9 mouse cellular contexts compared by ENCODE assay signal in the genomic region with DNA sequence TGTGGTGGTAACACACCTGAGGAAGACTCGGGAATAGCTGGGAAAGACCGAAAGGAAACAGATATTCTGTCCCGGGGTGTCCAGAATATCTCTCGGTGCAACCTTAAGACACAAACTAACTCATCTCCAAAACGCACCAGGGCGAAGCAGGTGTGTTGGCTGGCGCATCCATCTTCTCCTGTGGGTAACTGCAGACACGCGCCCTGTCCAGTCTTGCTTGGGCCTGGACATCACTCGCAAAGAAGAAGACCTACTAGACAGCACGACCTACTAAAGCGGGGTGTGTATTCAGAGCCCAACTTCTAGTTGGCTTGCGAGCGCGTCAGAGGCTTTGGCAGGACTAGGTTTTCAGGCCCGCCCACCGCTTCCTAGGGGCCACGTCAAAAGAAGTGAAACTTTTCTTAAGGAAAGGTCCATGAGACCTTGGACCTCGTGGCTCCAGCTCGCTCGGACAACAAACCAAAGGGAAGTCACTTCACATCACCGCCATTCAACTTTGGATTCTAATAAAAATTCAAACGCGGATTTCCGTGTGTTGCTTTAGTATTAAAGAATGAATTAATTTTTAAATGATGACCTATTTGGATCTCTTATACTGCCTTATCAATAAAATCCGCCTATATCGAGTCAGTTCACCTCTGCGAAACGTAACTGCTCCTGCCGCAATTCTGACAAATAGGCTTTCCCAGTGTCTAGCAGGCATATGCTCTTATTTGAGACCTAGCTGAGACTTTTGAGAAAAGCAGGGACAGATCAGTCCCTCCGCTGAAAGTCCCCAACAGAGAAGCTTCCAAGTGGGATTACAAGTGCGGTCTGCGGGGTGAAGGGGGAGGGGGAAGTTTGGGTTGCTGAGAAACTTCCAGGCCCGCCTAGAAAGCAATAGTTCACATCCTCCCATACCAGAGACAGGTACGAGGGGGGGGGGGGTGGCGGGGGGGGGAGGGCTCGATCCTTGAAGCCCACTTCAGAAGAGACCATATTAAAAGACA. TPM values are rescaled to one million over a fixed set of nuclear protein-coding genes. Genes with fewer than 3 reads are reported as not detected.
DNase-seq lines count a peak whose midpoint lies in the region; ATAC-seq lines count a peak whose summit lies in the region.
"Had no signal": no experiment of that assay in that cellular context is flagged by ENCODE, and none has a peak within 500 bp of the region (broad histone marks: within the 10 kb centered on the region; RNA-seq: fewer than 3 reads in every experiment).

No protein-coding gene starts in this region.

- peaks cover 14% of the 10 kb centered on the region for H3K4me1 ChIP-seq in lung, embryonic 16.5 days (replicated peaks; ENCODE audit: control insufficient read depth, insufficient read depth, low read length)
- H3K4me1 ChIP-seq in forebrain, embryonic 15.5 days: peaks cover 27% of the 10 kb centered on the region
- peaks cover 7% of the 10 kb centered on the region; the same call in 1 of the 2 replicates for H3K4me1 ChIP-seq in liver, embryonic 13.5 days (replicated peaks)
- peaks cover 13% of the 10 kb centered on the region for H3K4me1 ChIP-seq in stomach, embryonic 15.5 days

- peaks cover 68% of the 10 kb centered on the region for H3K27me3 ChIP-seq in lung, embryonic 16.5 days (ENCODE audit: control insufficient read depth, insufficient read depth, low read depth, low read length)
- H3K27me3 ChIP-seq in forebrain, embryonic 15.5 days: peaks cover 76% of the 10 kb centered on the region
- peaks cover 93% of the 10 kb centered on the region for H3K27me3 ChIP-seq in liver, embryonic 13.5 days
- H3K27me3 ChIP-seq in stomach, embryonic 15.5 days (replicated peaks): peaks cover 56% of the 10 kb centered on the region

- no peak overlapping the region for H3K27ac ChIP-seq in lung, embryonic 16.5 days (ENCODE audit: low read length)
- no peak overlapping the region for H3K27ac ChIP-seq in forebrain, embryonic 15.5 days (replicated peaks)
- H3K27ac ChIP-seq in liver, embryonic 13.5 days: no peak overlapping the region
- no peak overlapping the region for H3K27ac ChIP-seq in stomach, embryonic 15.5 days

- H3K9ac ChIP-seq in lung, embryonic 16.5 days (ENCODE audit: low read length): no peak overlapping the region
- no peak overlapping the region for H3K9ac ChIP-seq in forebrain, embryonic 15.5 days (replicated peaks)
- H3K9ac ChIP-seq in liver, embryonic 13.5 days: no peak overlapping the region
- H3K9ac ChIP-seq in stomach, embryonic 15.5 days: no peak overlapping the region

- no peaks in the 10 kb centered on the region for H3K36me3 ChIP-seq in lung, embryonic 16.5 days (ENCODE audit: control insufficient read depth, insufficient read depth, low read length)
- H3K36me3 ChIP-seq in forebrain, embryonic 15.5 days: no peaks in the 10 kb centered on the region
- no peaks in the 10 kb centered on the region for H3K36me3 ChIP-seq in liver, embryonic 13.5 days
- no peaks in the 10 kb centered on the region for H3K36me3 ChIP-seq in stomach, embryonic 15.5 days

- DNase-seq in lung, postnatal 10 days: no peak
- no peak for DNase-seq in liver, embryonic 13.5 days
- DNase-seq in gastrocnemius, adult 8-10 months (ENCODE audit: low spot score in 2 of 2): no peak
- DNase-seq in ovary, postnatal 36 days (ENCODE audit: low spot score): no peak
- no peak for DNase-seq in spleen, postnatal 10 days (ENCODE audit: low spot score in 2 of 2)

- no peaks in the 10 kb centered on the region for H3K9me3 ChIP-seq in lung, embryonic 16.5 days (ENCODE audit: control insufficient read depth, low read length)
- no peaks in the 10 kb centered on the region for H3K9me3 ChIP-seq in forebrain, embryonic 15.5 days
- H3K9me3 ChIP-seq in liver, embryonic 13.5 days (replicated peaks): no peaks in the 10 kb centered on the region
- H3K9me3 ChIP-seq in stomach, embryonic 15.5 days: no peaks in the 10 kb centered on the region

- ATAC-seq in lung, embryonic 16.5 days (ENCODE audit: low read depth): peak; percentile 31; the same call in 1 of the 2 replicates
- ATAC-seq in forebrain, embryonic 15.5 days (replicated peaks): peak; percentile 27; the same call in 1 of the 2 replicates
- no peak for ATAC-seq in liver, embryonic 13.5 days (ENCODE audit: low read depth)
- no peak for ATAC-seq in stomach, embryonic 15.5 days (ENCODE audit: insufficient read depth, low FRiP score, low read depth)

- H3K4me3 ChIP-seq in lung, embryonic 16.5 days (ENCODE audit: low read length): peak overlapping the region; percentile 42
- peak overlapping the region; percentile 40 for H3K4me3 ChIP-seq in forebrain, embryonic 15.5 days
- H3K4me3 ChIP-seq in liver, embryonic 13.5 days (replicated peaks): peak overlapping the region; percentile 32
- peak overlapping the region; percentile 39 for H3K4me3 ChIP-seq in stomach, embryonic 15.5 days (replicated peaks)
- H3K4me3 ChIP-seq: myocyte had no signal

- 4% methylated on average over 35 of the region's 37 CpGs for WGBS in lung, embryonic 16.5 days
- 3% methylated on average over 37 of the region's 37 CpGs for WGBS in forebrain, embryonic 15.5 days
- WGBS in liver, embryonic 13.5 days (ENCODE audit: insufficient replicate concordance): 2% methylated on average over 35 of the region's 37 CpGs
- WGBS in stomach, embryonic 15.5 days: 3% methylated on average over 37 of the region's 37 CpGs

- peak overlapping the region; percentile 67 for H3K4me2 ChIP-seq in lung, embryonic 16.5 days (ENCODE audit: low read depth, low read length)
- peak overlapping the region; percentile 85 for H3K4me2 ChIP-seq in forebrain, embryonic 15.5 days (replicated peaks)
- H3K4me2 ChIP-seq in liver, embryonic 13.5 days: peak overlapping the region; percentile 47
- H3K4me2 ChIP-seq in stomach, embryonic 15.5 days: peak overlapping the region; percentile 79

RNA-seq across cellular contexts. Expression of a gene that starts 20.7 kb away (rescaled TPM):
- polyA plus RNA-seq in lung, embryonic 16.5 days (2015; fragmentation: Nextera tagmentation; extraction: Ambion mirVana): 3.4 and 4.4 TPM in 2 replicates
- polyA plus RNA-seq in forebrain, embryonic 15.5 days (2015; fragmentation: Nextera tagmentation; extraction: Ambion mirVana): 22.2 and 31.9 TPM in 2 replicates
- polyA plus RNA-seq in liver, embryonic 13.5 days (2015; fragmentation: Nextera tagmentation; extraction: Ambion mirVana): 0.29 and 0.49 TPM in 2 replicates
- 7.0 and 7.3 TPM in 2 replicates for polyA plus RNA-seq in stomach, embryonic 15.5 days (2015; fragmentation: Nextera tagmentation; extraction: Ambion mirVana)
- total RNA-seq in gastrocnemius, adult 8-10 months (2022): under 1 TPM; 0.49 to 0.89 (median 0.77) TPM

Comparison
In these comparisons a context has a peak if more than half of its experiments do, and no peak if none do; other contexts are left out.
1. ATAC-seq: peak in lung, embryonic 16.5 days (single experiment) and forebrain, embryonic 15.5 days (single experiment); none in liver, embryonic 13.5 days (single experiment) and stomach, embryonic 15.5 days (single experiment).
2. Peak in every context shown above with its lines, with median percentiles within 50 percentile points of each other: H3K4me2 ChIP-seq and H3K4me3 ChIP-seq.